Mouse (Mus musculus) CD4-positive naive resting alpha-beta T cell, adult 57 days (primary cell): Measurements from ENCODE around the gene Cnpy3. TPM values are rescaled to one million over a fixed set of nuclear protein-coding genes. Genes with fewer than 3 reads are reported as not detected.

Source experiments
- total RNA-seq: library from RNA; stranded (reverse); gene quantifications from one replicate; pipeline ENCODE4 v1.2.4, GENCODE M21; 2023

The Cnpy3 gene
- 52.2 TPM for total RNA-seq

GRCm38 (mm10) chr17:46751794-46752556, at the start of gene Cnpy3:
TSS of gene Cnpy3 (minus strand) at chr17:46752214.

GRCm38 (mm10) chr17:46782341-46783221, 30.6 kb upstream of the Cnpy3 start, which contains the start of gene Rpl7l1:
TSS of gene Rpl7l1 (minus strand) at chr17:46782672.

GRCm38 (mm10) chr17:46772404-46773277, 20.6 kb upstream of the Cnpy3 start, which contains the start of gene 2310039H08Rik:
TSS of gene 2310039H08Rik (plus strand) at chr17:46772635.

GRCm38 (mm10) chr17:46763544-46763943, 11.5 kb upstream of the Cnpy3 start, which contains the start of gene Ptcra:
TSS of gene Ptcra (minus strand) at chr17:46763712.

GRCm38 (mm10) chr17:46728904-46729318, 23.1 kb downstream of the Cnpy3 start, which contains the start of gene Gnmt:
TSS of gene Gnmt (minus strand) at chr17:46729168.

GRCm38 (mm10) chr17:46710959-46711597, 40.9 kb downstream of the Cnpy3 start, which contains the start of gene Pex6:
TSS of gene Pex6 (plus strand) at chr17:46711463.

GRCm38 (mm10) chr17:46704887-46705835, 46.9 kb downstream of the Cnpy3 start, which contains the start of gene Ppp2r5d:
TSS of gene Ppp2r5d (minus strand) at chr17:46705111.

Other genes starting within 250 kb of the Cnpy3 start
- 15.0 TPM for gene Cul9, start 205.8 kb downstream of the Cnpy3 start, total RNA-seq
- gene Srf, start 196.0 kb downstream of the Cnpy3 start, total RNA-seq, result 84.8 TPM
- 0.21 TPM for gene Ptk7, start 122.7 kb downstream of the Cnpy3 start, total RNA-seq
- 14.8 TPM for gene Klc4, start 106.2 kb downstream of the Cnpy3 start, total RNA-seq
- gene Mrpl2, start 106.0 kb downstream of the Cnpy3 start, total RNA-seq, result 32.0 TPM
- 5.6 TPM for gene Cul7, start 101.9 kb downstream of the Cnpy3 start, total RNA-seq
- 29.7 TPM for gene Rrp36, start 77.9 kb downstream of the Cnpy3 start, total RNA-seq
- gene Mea1, start 73.4 kb downstream of the Cnpy3 start, total RNA-seq, result 49.4 TPM
- gene Klhdc3, start 71.3 kb downstream of the Cnpy3 start, total RNA-seq, result 50.4 TPM
- 42.6 TPM for gene Ppp2r5d, start 47.1 kb downstream of the Cnpy3 start, total RNA-seq
- 29.0 TPM for gene Pex6, start 40.8 kb downstream of the Cnpy3 start, total RNA-seq
- gene Gnmt, start 23.0 kb downstream of the Cnpy3 start, total RNA-seq, result 2.0 TPM
- 0.77 TPM for gene Ptcra, start 11.5 kb upstream of the Cnpy3 start, total RNA-seq
- gene 2310039H08Rik, start 20.4 kb upstream of the Cnpy3 start, total RNA-seq, result 16.3 TPM
- 63.5 TPM for gene Rpl7l1, start 30.5 kb upstream of the Cnpy3 start, total RNA-seq
- 60.7 TPM for gene Bicral, start 106.3 kb upstream of the Cnpy3 start, total RNA-seq
- gene Tbcc, start 138.5 kb upstream of the Cnpy3 start, total RNA-seq, result 17.5 TPM
- not detected for gene Prph2, start 158.2 kb upstream of the Cnpy3 start, total RNA-seq